Mouse (Mus musculus): ENCODE data around the gene Dffa.
"Not testable (repeated sequence)": the region's sequence is repeated elsewhere in the genome, so short reads cannot be mapped to it uniquely, and the experiment has no call there.

GRCm38 (mm10) chr4:149169926-149170325, 66.0 kb downstream of the Dffa start:
- not testable (repeated sequence) for TF ChIP-seq GATA1 (IDR thresholded peaks at IDR 0.05; ENCODE audit: borderline replicate concordance, low read length); CTCF (IDR thresholded peaks at IDR 0.05; ENCODE audit: low read depth, low read length); GATA2 (IDR thresholded peaks at IDR 0.05; ENCODE audit: borderline replicate concordance, low read depth, low read length)

All from G1E (cell line).